Mouse (Mus musculus) megakaryocyte, embryonic 14.5 days (primary cell): ENCODE measurements around the gene Ntrk3.

Source experiments
- FLI1 ChIP-seq: IDR thresholded peaks from 2 replicates; pipeline ENCODE4 v1.6.1; 2012; ENCODE audit warnings: low read length, inconsistent platforms, mixed read lengths
- GATA1 ChIP-seq: IDR thresholded peaks from 3 replicates; pipeline ENCODE4 v1.6.1; 2012; ENCODE audit warnings: mixed read lengths, low read length, inconsistent platforms, borderline replicate concordance

- TF ChIP-seq GATA1 (no peak), FLI1 (no peak)
These were observed 443.5 kb downstream of the Ntrk3 start for GRCm38 (mm10) chr7:78294322-78294721.
